Mouse (Mus musculus): ENCODE measurements around the gene Ift172. TPM values are rescaled to one million over a fixed set of nuclear protein-coding genes. Genes with fewer than 3 reads are reported as not detected.
"Not testable (repeated sequence)": the region's sequence is repeated elsewhere in the genome, so short reads cannot be mapped to it uniquely, and the experiment has no call there.

Ift172 gene
- polyA plus RNA-seq, 1 experiment from 2014 or later: 22.7 TPM

GRCm38 (mm10) chr5:31216554-31216953 lies 74.4 kb downstream of the Ift172 start:
- not testable (repeated sequence) for H3K27ac ChIP-seq (ENCODE audit: low read depth, low read length); H3K4me1 ChIP-seq (ENCODE audit: control insufficient read depth, insufficient read depth, low read length); H3K27me3 ChIP-seq (ENCODE audit: control insufficient read depth, insufficient read depth, low read length); ATAC-seq (replicated peaks; ENCODE audit: insufficient number of reproducible peaks, low FRiP score, low TSS enrichment); H3K9ac ChIP-seq (ENCODE audit: low read depth, low read length); H3K9me3 ChIP-seq (replicated peaks; ENCODE audit: control insufficient read depth, low read length); H3K36me3 ChIP-seq (ENCODE audit: control insufficient read depth, insufficient read depth, low read length); H3K4me3 ChIP-seq (ENCODE audit: low read depth, low read length); H3K4me2 ChIP-seq
- WGBS (ENCODE audit: insufficient replicate concordance): 90% methylated on average over 6 of the region's 6 CpGs

- Histone ChIP-seq H3K9ac (ENCODE audit: low read depth, low read length) (no peak overlapping the region), H3K27me3 (ENCODE audit: control insufficient read depth, insufficient read depth, low read length) (no peaks in the 10 kb centered on the region), H3K36me3 (ENCODE audit: control insufficient read depth, insufficient read depth, low read length) (peaks cover 38% of the 10 kb centered on the region), H3K4me3 (ENCODE audit: low read depth, low read length) (no peak overlapping the region), H3K9me3 (replicated peaks; ENCODE audit: control insufficient read depth, low read length) (peaks cover 5% of the 10 kb centered on the region), H3K4me2 (no peak overlapping the region), H3K27ac (ENCODE audit: low read depth, low read length) (no peak overlapping the region), H3K4me1 (ENCODE audit: control insufficient read depth, insufficient read depth, low read length) (peaks cover 9% of the 10 kb centered on the region; the same call in 1 of the 2 replicates)
- WGBS (ENCODE audit: insufficient replicate concordance): 92% methylated on average over 6 of the region's 6 CpGs
- no peak for ATAC-seq (replicated peaks; ENCODE audit: insufficient number of reproducible peaks, low FRiP score, low TSS enrichment)
Observed at GRCm38 (mm10) chr5:31204421-31204820, 86.5 kb downstream of the Ift172 start.

- WGBS (ENCODE audit: insufficient replicate concordance): 86% methylated on average over 2 of the region's 2 CpGs
Observed at GRCm38 (mm10) chr5:31203866-31204265, 87.0 kb downstream of the Ift172 start.

More at GRCm38 (mm10) chr5:31203866-31204265, 87.0 kb downstream of the Ift172 start:
- Histone ChIP-seq H3K9ac (ENCODE audit: low read depth, low read length) (no peak overlapping the region), H3K36me3 (ENCODE audit: control insufficient read depth, insufficient read depth, low read length) (peaks cover 40% of the 10 kb centered on the region), H3K4me3 (ENCODE audit: low read depth, low read length) (no peak overlapping the region), H3K4me1 (ENCODE audit: control insufficient read depth, insufficient read depth, low read length) (peaks cover 9% of the 10 kb centered on the region; the same call in 1 of the 2 replicates), H3K9me3 (replicated peaks; ENCODE audit: control insufficient read depth, low read length) (peaks cover 5% of the 10 kb centered on the region), H3K27me3 (ENCODE audit: control insufficient read depth, insufficient read depth, low read length) (no peaks in the 10 kb centered on the region), H3K27ac (ENCODE audit: low read depth, low read length) (no peak overlapping the region), H3K4me2 (no peak overlapping the region)
- ATAC-seq (replicated peaks; ENCODE audit: insufficient number of reproducible peaks, low FRiP score, low TSS enrichment): no peak

Other genes with a start within 250 kb of the Ift172 start
- gene Atraid, start 242.8 kb downstream of the Ift172 start, polyA plus RNA-seq (2014; fragmentation: Nextera tagmentation; extraction: Ambion mirVana): 96.8 and 101 TPM in 2 replicates
- 5.4 and 7.1 TPM in 2 replicates for gene Slc5a6, start 242.2 kb downstream of the Ift172 start, polyA plus RNA-seq (2014; fragmentation: Nextera tagmentation; extraction: Ambion mirVana)
- gene Cad, start 236.3 kb downstream of the Ift172 start, polyA plus RNA-seq (2014; fragmentation: Nextera tagmentation; extraction: Ambion mirVana): 22.9 and 23.1 TPM in 2 replicates
- gene Dnajc5g, start 184.8 kb downstream of the Ift172 start, polyA plus RNA-seq (2014; fragmentation: Nextera tagmentation; extraction: Ambion mirVana): not detected in 2 replicates
- gene Slc30a3, start 182.9 kb downstream of the Ift172 start, polyA plus RNA-seq (2014; fragmentation: Nextera tagmentation; extraction: Ambion mirVana): 0.47 and 0.48 TPM in 2 replicates
- 13.9 and 16.7 TPM in 2 replicates for gene Trim54, start 174.4 kb downstream of the Ift172 start, polyA plus RNA-seq (2014; fragmentation: Nextera tagmentation; extraction: Ambion mirVana)
- gene Ucn, start 152.3 kb downstream of the Ift172 start, polyA plus RNA-seq (2014; fragmentation: Nextera tagmentation; extraction: Ambion mirVana): 0.51 TPM in 1 of 2 replicates, not detected in the other
- 78.1 and 82.1 TPM in 2 replicates for gene Mpv17, start 136.9 kb downstream of the Ift172 start, polyA plus RNA-seq (2014; fragmentation: Nextera tagmentation; extraction: Ambion mirVana)
- gene Gm29609, start 111.2 kb downstream of the Ift172 start, polyA plus RNA-seq (2014; fragmentation: Nextera tagmentation; extraction: Ambion mirVana): 0.76 and 1.2 TPM in 2 replicates
- 48.2 and 50.8 TPM in 2 replicates for gene Gtf3c2, start 111.0 kb downstream of the Ift172 start, polyA plus RNA-seq (2014; fragmentation: Nextera tagmentation; extraction: Ambion mirVana)
- gene Snx17, start 97.9 kb downstream of the Ift172 start, polyA plus RNA-seq (2014; fragmentation: Nextera tagmentation; extraction: Ambion mirVana): 115 and 122 TPM in 2 replicates
- gene Eif2b4, start 97.7 kb downstream of the Ift172 start, polyA plus RNA-seq (2014; fragmentation: Nextera tagmentation; extraction: Ambion mirVana): 56.7 and 58.6 TPM in 2 replicates
- 4.8 and 5.0 TPM in 2 replicates for gene Zfp513, start 88.8 kb downstream of the Ift172 start, polyA plus RNA-seq (2014; fragmentation: Nextera tagmentation; extraction: Ambion mirVana)
- 103 and 116 TPM in 2 replicates for gene Ppm1g, start 70.4 kb downstream of the Ift172 start, polyA plus RNA-seq (2014; fragmentation: Nextera tagmentation; extraction: Ambion mirVana)
- 124 and 141 TPM in 2 replicates for gene Nrbp1, start 50.3 kb downstream of the Ift172 start, polyA plus RNA-seq (2014; fragmentation: Nextera tagmentation; extraction: Ambion mirVana)
- gene Gm9970, start 49.9 kb downstream of the Ift172 start, polyA plus RNA-seq (2014; fragmentation: Nextera tagmentation; extraction: Ambion mirVana): 0.53 and 0.59 TPM in 2 replicates
- gene Krtcap3, start 39.4 kb downstream of the Ift172 start, polyA plus RNA-seq (2014; fragmentation: Nextera tagmentation; extraction: Ambion mirVana): 7.1 and 7.7 TPM in 2 replicates
- 22.3 and 28.5 TPM in 2 replicates for gene Fndc4, start 5.0 kb upstream of the Ift172 start, polyA plus RNA-seq (2014; fragmentation: Nextera tagmentation; extraction: Ambion mirVana)
- 0.51 and 0.60 TPM in 2 replicates for gene Gckr, start 6.3 kb upstream of the Ift172 start, polyA plus RNA-seq (2014; fragmentation: Nextera tagmentation; extraction: Ambion mirVana)
- 34.4 and 44.0 TPM in 2 replicates for gene Zfp512, start 161.3 kb upstream of the Ift172 start, polyA plus RNA-seq (2014; fragmentation: Nextera tagmentation; extraction: Ambion mirVana)
- 0.08 TPM in 1 of 2 replicates, not detected in the other for gene 4930548H24Rik, start 194.6 kb upstream of the Ift172 start, polyA plus RNA-seq (2014; fragmentation: Nextera tagmentation; extraction: Ambion mirVana)
- 52.0 and 52.7 TPM in 2 replicates for gene Gpn1, start 203.6 kb upstream of the Ift172 start, polyA plus RNA-seq (2014; fragmentation: Nextera tagmentation; extraction: Ambion mirVana)
- 22.5 and 25.2 TPM in 2 replicates for gene Slc4a1ap, start 235.9 kb upstream of the Ift172 start, polyA plus RNA-seq (2014; fragmentation: Nextera tagmentation; extraction: Ambion mirVana)
- 17.0 and 17.1 TPM in 2 replicates for gene Supt7l, start 236.7 kb upstream of the Ift172 start, polyA plus RNA-seq (2014; fragmentation: Nextera tagmentation; extraction: Ambion mirVana)

All from heart, embryonic 11.5 days (tissue).